Mouse (Mus musculus) neural tube, embryonic 13.5 days (tissue): ENCODE measurements around the gene Ptprq. TPM values are rescaled to one million over a fixed set of nuclear protein-coding genes. Genes with fewer than 3 reads are reported as not detected.

Experiments
- ATAC-seq: fragments of 200-750 bp; cut with Nextera tagmentation; 2 replicates; pipeline ENCODE4 v1.8.0; 2017; ENCODE audit warnings: low read depth, mild to moderate bottlenecking, moderate TSS enrichment, moderate library complexity
- H3K27ac ChIP-seq: fragments of 300-500 bp; sonication (generic); replicated peaks from 2 replicates; pipeline ENCODE4 v1.5.1; 2015; ENCODE audit warnings: moderate library complexity, mild to moderate bottlenecking, inconsistent platforms
- H3K27me3 ChIP-seq: fragments of 300-500 bp; sonication (generic); 2 replicates; pipeline ENCODE4 v1.6.1; 2015; ENCODE audit warnings: mild to moderate bottlenecking, inconsistent platforms
- H3K36me3 ChIP-seq: fragments of 300-500 bp; sonication (generic); 2 replicates; pipeline ENCODE4 v1.6.1; 2015; ENCODE audit warnings: mild to moderate bottlenecking, inconsistent platforms
- H3K4me1 ChIP-seq: fragments of 300-500 bp; sonication (generic); replicated peaks from 2 replicates; pipeline ENCODE4 v1.6.1; 2015; ENCODE audit warnings: inconsistent platforms
- H3K4me2 ChIP-seq: fragments of 300-500 bp; sonication (generic); 2 replicates; pipeline ENCODE4 v1.6.1; 2015; ENCODE audit warnings: inconsistent platforms, mild to moderate bottlenecking, moderate library complexity
- H3K4me3 ChIP-seq: fragments of 300-500 bp; sonication (generic); 2 replicates; pipeline ENCODE4 v1.5.1; 2015; ENCODE audit warnings: mild to moderate bottlenecking, inconsistent platforms
- H3K9ac ChIP-seq: fragments of 300-500 bp; sonication (generic); 2 replicates; pipeline ENCODE4 v1.6.1; 2015; ENCODE audit warnings: moderate library complexity, mild to moderate bottlenecking, inconsistent platforms
- H3K9me3 ChIP-seq: fragments of 300-500 bp; sonication (generic); 2 replicates; pipeline ENCODE4 v1.6.1; 2016; ENCODE audit warnings: inconsistent platforms
- WGBS: fragments of 180-500 bp; shearing (Covaris S2); methylation state at CpG from one replicate; pipeline ENCODE4 v1.1.7; 2015; 5-methylcytosine and 5-hydroxymethylcytosine counted together
- microRNA-seq: library from miRNA; unstranded; fragments of <30 nt; microRNA quantifications from one replicate; pipeline ENCODE4, GENCODE M21; 2016
- polyA plus RNA-seq: library from polyadenylated mRNA; unstranded; fragments of >200 nt; fragmentation: Nextera tagmentation; extraction: Ambion mirVana; gene quantifications from 2 replicates; pipeline ENCODE4 v1.2.1, GENCODE M21; 2015

The Ptprq gene
- polyA plus RNA-seq, 1 experiment from 2014 or later = 0.15 TPM

- no peak for ATAC-seq
- Histone ChIP-seq H3K27me3 (no peaks in the 10 kb centered on the region), H3K36me3 (no peaks in the 10 kb centered on the region), H3K4me1 (peaks cover 6% of the 10 kb centered on the region), H3K27ac (no peak overlapping the region), H3K9ac (no peak overlapping the region), H3K4me3 (no peak overlapping the region), H3K9me3 (no peaks in the 10 kb centered on the region), H3K4me2 (no peak overlapping the region)
- WGBS = 41% methylated on average over 2 of the region's 2 CpGs
Observed at GRCm38 (mm10) chr10:107473497-107473896, 246.4 kb downstream of the Ptprq start.

GRCm38 (mm10) chr10:107471712-107472111 lies 248.1 kb downstream of the Ptprq start:
- no peaks in the 10 kb centered on the region for H3K27me3 ChIP-seq
- no peak overlapping the region for H3K4me2 ChIP-seq
- no peak overlapping the region for H3K27ac ChIP-seq
- no peak overlapping the region for H3K9ac ChIP-seq
- no peak for ATAC-seq
- no peaks in the 10 kb centered on the region for H3K36me3 ChIP-seq
- WGBS = 23% methylated on average over 5 of the region's 5 CpGs
- no peaks in the 10 kb centered on the region for H3K9me3 ChIP-seq
- no peak overlapping the region for H3K4me3 ChIP-seq
- peaks cover 6% of the 10 kb centered on the region for H3K4me1 ChIP-seq

GRCm38 (mm10) chr10:107467819-107468218 lies 252.0 kb downstream of the Ptprq start:
- no peak overlapping the region for H3K4me2 ChIP-seq
- no peaks in the 10 kb centered on the region for H3K36me3 ChIP-seq
- no peak for ATAC-seq
- H3K4me3 ChIP-seq = no peak overlapping the region
- no peaks in the 10 kb centered on the region for H3K27me3 ChIP-seq
- H3K4me1 ChIP-seq = peaks cover 6% of the 10 kb centered on the region
- 95% methylated on average over 7 of the region's 7 CpGs for WGBS
- no peak overlapping the region for H3K9ac ChIP-seq
- H3K27ac ChIP-seq = no peak overlapping the region
- no peaks in the 10 kb centered on the region for H3K9me3 ChIP-seq

Small RNAs within 50 kb of the gene (microRNA-seq; reads per million reads assigned to microRNA genes)
- not detected for gene Gm44403

Other genes with a start within 250 kb of the Ptprq start
- gene Myf5, start 233.9 kb downstream of the Ptprq start, polyA plus RNA-seq = 0.47 and 2.8 TPM in 2 replicates
- 0.15 TPM in 1 of 2 replicates, not detected in the other for gene Myf6, start 225.3 kb downstream of the Ptprq start, polyA plus RNA-seq
- gene Otogl, start 192.1 kb upstream of the Ptprq start, polyA plus RNA-seq = 0.04 TPM in 1 of 2 replicates, not detected in the other